Mouse (Mus musculus): Measurements from ENCODE around the gene Asxl1.

The Asxl1 gene

GRCm38 (mm10) chr2:153345454-153346220, at the start of gene Asxl1:
TSS of gene Asxl1 (plus strand) at chr2:153345829.
- DNase-seq (ENCODE audit: low spot score), result peak; percentile 87

GRCm38 (mm10) chr2:153297771-153298170, 47.9 kb upstream of the Asxl1 start:
- DNase-seq (ENCODE audit: low spot score), result no peak

- DNase-seq (ENCODE audit: low spot score), result no peak
Measured at GRCm38 (mm10) chr2:153298460-153298859, 47.2 kb upstream of the Asxl1 start.

GRCm38 (mm10) chr2:153298863-153299262, 46.8 kb upstream of the Asxl1 start:
- no peak for DNase-seq (ENCODE audit: low spot score)

- no peak for DNase-seq (ENCODE audit: low spot score)
Measured at GRCm38 (mm10) chr2:153301123-153301522, 44.5 kb upstream of the Asxl1 start.

GRCm38 (mm10) chr2:153305240-153305639, 40.4 kb upstream of the Asxl1 start:
- DNase-seq (ENCODE audit: low spot score), result no peak

GRCm38 (mm10) chr2:153308586-153308985, 37.0 kb upstream of the Asxl1 start:
- no peak for DNase-seq (ENCODE audit: low spot score)

- no peak for DNase-seq (ENCODE audit: low spot score)
Measured at GRCm38 (mm10) chr2:153309106-153309505, 36.5 kb upstream of the Asxl1 start.

- DNase-seq (ENCODE audit: low spot score), result no peak
Measured at GRCm38 (mm10) chr2:153310228-153310627, 35.4 kb upstream of the Asxl1 start.

GRCm38 (mm10) chr2:153312884-153313283, 32.7 kb upstream of the Asxl1 start:
- DNase-seq (ENCODE audit: low spot score), result no peak

GRCm38 (mm10) chr2:153318408-153318807, 27.2 kb upstream of the Asxl1 start:
- no peak for DNase-seq (ENCODE audit: low spot score)

- no peak for DNase-seq (ENCODE audit: low spot score)
Measured at GRCm38 (mm10) chr2:153319036-153319643, 26.5 kb upstream of the Asxl1 start.

GRCm38 (mm10) chr2:153325706-153326376, 19.8 kb upstream of the Asxl1 start:
- DNase-seq (ENCODE audit: low spot score), result no peak

- DNase-seq (ENCODE audit: low spot score), result no peak
Measured at GRCm38 (mm10) chr2:153332271-153332670, 13.4 kb upstream of the Asxl1 start.

GRCm38 (mm10) chr2:153332981-153333380, 12.6 kb upstream of the Asxl1 start:
- no peak for DNase-seq (ENCODE audit: low spot score)

- no peak for DNase-seq (ENCODE audit: low spot score)
Measured at GRCm38 (mm10) chr2:153333822-153334232, 11.8 kb upstream of the Asxl1 start.

- DNase-seq (ENCODE audit: low spot score), result no peak
Measured at GRCm38 (mm10) chr2:153334281-153334680, 11.3 kb upstream of the Asxl1 start.

GRCm38 (mm10) chr2:153336117-153336516, 9.5 kb upstream of the Asxl1 start:
- no peak for DNase-seq (ENCODE audit: low spot score)

GRCm38 (mm10) chr2:153338361-153339350, 7.0 kb upstream of the Asxl1 start:
- no peak for DNase-seq (ENCODE audit: low spot score)

- no peak for DNase-seq (ENCODE audit: low spot score)
Measured at GRCm38 (mm10) chr2:153342166-153342565, 3.5 kb upstream of the Asxl1 start.

- DNase-seq (ENCODE audit: low spot score), result no peak
Measured at GRCm38 (mm10) chr2:153342602-153343001, 3.0 kb upstream of the Asxl1 start.

- DNase-seq (ENCODE audit: low spot score), result no peak
Measured at GRCm38 (mm10) chr2:153343191-153343590, 2.4 kb upstream of the Asxl1 start.

Measured in layer of hippocampus, adult 9-10 months (tissue).